Mouse (Mus musculus) B cell, adult 62 days (primary cell): ENCODE data around the gene 4430402I18Rik. TPM values are rescaled to one million over a fixed set of nuclear protein-coding genes. Genes with fewer than 3 reads are reported as not detected.

Source experiments
- total RNA-seq: library from RNA; stranded (reverse); gene quantifications from 4 replicates; pipeline ENCODE4 v1.2.4, GENCODE M21; 2023

Gene 4430402I18Rik
- 0.91 to 1.4 TPM (median 1.4 TPM) in 3 of 4 replicates, not detected in the other for total RNA-seq

DNA sequence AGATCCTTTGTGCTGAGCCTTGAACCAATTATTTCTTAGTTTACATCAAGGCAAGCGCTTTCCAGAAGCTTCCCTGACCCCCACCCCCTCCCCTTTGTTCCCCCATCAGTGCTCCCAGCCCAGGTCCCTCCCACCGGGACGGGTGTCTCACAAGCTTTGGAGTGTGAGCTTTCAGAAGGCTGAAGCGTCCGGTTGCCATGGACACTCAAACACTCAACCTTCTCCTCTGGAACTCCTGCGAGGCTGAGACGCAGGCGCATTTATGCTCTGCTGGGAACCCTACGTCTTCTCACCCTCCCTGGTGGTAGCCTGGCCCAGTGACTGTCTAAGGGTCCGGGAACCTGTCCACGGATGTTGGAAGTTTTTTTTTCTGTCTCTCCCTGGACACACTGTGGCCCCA is at the start of gene 4430402I18Rik:
TSS of gene 4430402I18Rik (minus strand) at position 149 of the 400 bp plus-strand sequence.

DNA sequence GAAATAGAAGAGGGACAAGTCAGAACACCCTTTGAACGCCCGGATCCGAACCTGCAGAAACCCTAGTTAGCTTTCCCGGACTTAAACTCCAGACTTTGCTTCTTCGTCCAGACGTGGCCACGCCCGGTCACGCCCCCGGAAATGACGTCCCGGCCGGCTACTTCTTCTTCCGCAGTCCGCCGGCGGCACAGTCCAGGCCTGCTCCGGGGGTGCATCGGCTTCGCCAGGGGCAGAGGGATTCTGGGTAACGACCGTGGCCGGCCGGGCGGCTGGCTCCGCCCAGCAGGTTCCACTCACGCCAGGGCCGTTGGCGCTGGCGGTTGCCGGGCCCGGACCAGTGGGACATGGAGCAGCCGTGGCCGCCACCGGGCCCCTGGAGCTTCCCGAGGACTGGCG is 22.6 kb upstream of the 4430402I18Rik start, which contains the start of gene Cdc37l1:
TSS of gene Cdc37l1 (plus strand) at position 159 of the 396 bp plus-strand sequence.

GRCm38 (mm10) chr19:28963842-28964551 is 3.6 kb downstream of the 4430402I18Rik start, which contains the start of gene Plpp6:
Gene Plpp6 (plus strand): TSS chr19:28963953.

Other genes starting within 250 kb of the 4430402I18Rik start
- 0.21 TPM in 1 of 4 replicates, not detected in the others for gene Slc1a1, start 132.8 kb downstream of the 4430402I18Rik start, total RNA-seq
- 9.0 to 10.7 TPM (median 9.7 TPM) in 4 replicates for gene Plpp6, start 3.8 kb downstream of the 4430402I18Rik start, total RNA-seq
- 62.8 to 74.2 TPM (median 66.2 TPM) in 4 replicates for gene Cdc37l1, start 22.6 kb upstream of the 4430402I18Rik start, total RNA-seq
- gene Ak3, start 80.2 kb upstream of the 4430402I18Rik start, total RNA-seq: 16.4 to 18.1 TPM (median 17.2 TPM) in 4 replicates
- gene Rcl1, start 133.6 kb upstream of the 4430402I18Rik start, total RNA-seq: 21.4 to 24.1 TPM (median 23.0 TPM) in 4 replicates